Mouse (Mus musculus) CD4-positive, CD25-positive, alpha-beta regulatory T cell, adult 4 months (primary cell): ENCODE measurements around the gene Gtsf1l. TPM values are rescaled to one million over a fixed set of nuclear protein-coding genes. Genes with fewer than 3 reads are reported as not detected.
A peak's percentile ranks its signal among the peaks of the same experiment; 100 is the strongest.

ENCODE experiments used
- ATAC-seq: one replicate; pipeline ENCODE4 v1.8.0; 2017
- polyA plus RNA-seq, 2 experiments: library from polyadenylated mRNA; unstranded; fragments of 100-300 nt; shearing (Covaris generic); gene quantifications; one replicate each; pipeline ENCODE4 v1.2.1; 2017

Gtsf1l gene
- polyA plus RNA-seq = not detected

DNA sequence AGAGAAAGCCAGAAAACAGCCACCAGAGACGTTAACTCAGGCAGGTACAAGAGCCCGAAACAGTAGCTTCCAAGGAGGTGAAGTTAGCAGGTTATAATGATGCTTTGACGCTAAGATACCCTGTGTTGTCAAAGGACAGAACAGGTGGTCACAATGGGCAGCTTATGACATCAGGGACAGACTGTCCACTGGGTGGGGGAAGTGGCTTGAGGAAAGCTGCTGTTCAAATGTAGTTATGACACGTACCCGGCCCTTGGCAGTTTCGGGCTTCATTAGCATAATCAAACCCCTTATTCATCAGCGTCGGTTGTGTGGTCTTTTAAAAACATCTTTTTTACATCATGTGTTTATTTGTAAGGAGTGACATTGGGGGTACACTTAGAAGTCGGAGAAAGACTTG, at the start of gene Gtsf1l:
TSS of gene Gtsf1l (minus strand) at position 128 of the 400 bp plus-strand sequence.
- ATAC-seq = no peak

DNA sequence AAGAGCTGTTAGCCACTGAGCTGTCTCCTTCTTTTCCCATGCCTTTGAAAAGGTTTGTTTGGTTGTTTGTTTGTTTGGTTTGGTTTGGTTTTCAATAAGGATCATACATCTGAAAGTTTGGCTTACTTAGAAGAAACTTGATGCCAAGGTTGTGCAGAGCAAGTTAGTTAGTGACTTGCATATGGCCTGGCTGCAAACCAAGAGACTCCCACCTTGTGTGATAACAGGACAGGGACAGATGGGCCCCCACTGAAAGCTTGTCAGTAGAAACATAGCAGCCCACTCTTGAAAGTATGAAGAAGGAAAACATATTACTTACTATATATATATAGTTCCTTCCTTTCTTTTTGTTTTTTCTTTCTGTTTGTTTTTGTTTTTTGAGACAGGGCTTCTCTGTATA, 49.3 kb upstream of the Gtsf1l start:
- ATAC-seq = no peak

DNA sequence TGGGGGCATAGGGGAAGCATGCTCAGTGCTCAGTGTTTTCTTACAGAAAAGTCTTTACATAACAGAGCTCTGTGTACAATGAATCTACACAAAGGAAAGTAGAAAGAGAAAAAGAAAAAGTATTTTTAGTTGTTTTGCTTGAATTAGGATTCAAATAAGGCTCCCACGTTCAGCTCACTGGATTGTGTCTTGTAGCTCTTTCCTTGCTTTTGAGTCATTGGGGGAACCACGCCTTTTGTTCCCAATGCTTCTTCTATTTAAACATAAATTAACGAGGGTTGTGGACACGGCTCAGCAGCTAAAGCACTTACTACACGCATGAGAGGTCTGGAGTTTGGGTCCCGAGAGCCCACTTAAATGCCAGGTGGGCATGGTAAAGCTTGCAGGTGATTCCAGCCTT, 48.3 kb upstream of the Gtsf1l start:
- ATAC-seq = no peak

DNA sequence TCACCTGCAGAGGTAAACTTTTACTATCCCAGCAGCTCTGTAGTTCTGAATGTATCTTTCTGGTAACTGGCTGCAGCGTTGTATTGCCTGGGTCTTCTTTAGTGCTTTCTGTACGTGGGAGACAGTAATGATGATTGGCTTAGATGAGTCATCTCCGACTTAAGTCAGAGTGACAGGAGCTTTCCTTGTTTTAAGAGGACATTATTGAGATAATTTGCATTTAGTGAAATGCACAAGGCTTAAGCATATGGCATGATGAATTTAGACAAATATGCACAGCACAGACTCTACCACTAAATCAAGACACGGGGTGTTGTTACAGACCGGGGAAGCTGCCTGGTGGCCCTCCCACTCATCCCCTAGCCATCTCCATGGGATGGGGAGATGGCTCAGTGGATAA, 44.7 kb upstream of the Gtsf1l start:
- no peak for ATAC-seq

DNA sequence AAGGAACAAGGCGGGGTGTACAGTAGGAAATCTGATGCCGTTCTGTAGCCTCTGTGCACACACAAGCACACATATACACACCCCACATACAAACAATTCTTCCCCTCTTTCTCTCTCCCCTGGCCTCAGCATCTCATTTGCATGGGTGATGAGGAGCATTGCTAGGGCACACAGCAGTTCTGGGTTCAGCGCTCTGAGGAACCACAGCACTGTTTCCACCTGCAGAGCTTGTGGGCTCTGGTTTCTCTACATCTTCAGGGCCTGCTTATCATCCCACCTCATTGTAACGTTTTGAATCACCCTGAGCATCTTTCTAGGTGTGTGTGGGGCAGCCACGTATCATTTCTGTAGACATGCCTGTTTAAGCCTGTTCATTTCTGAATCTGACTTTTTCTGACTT, 43.2 kb upstream of the Gtsf1l start:
- peak; percentile 72 for ATAC-seq

DNA sequence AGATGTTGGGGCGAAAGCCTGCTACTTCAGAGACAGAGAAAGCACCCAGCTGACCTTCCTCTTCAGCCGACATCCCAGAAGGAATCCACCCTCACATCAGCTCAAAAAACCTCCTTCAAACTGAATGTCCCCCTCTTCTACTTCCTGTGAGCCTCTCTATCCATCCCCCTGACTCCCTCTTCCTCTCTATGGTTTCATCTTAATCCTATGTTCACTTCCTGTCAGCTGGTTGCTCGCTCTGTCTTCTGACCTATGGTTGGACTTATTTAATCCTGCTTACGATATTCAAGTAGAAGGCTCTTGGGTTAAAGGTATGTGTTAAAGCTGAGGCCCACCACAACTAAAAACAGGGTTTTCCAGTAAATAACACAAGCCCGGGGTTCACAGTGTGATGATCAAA, 35.8 kb upstream of the Gtsf1l start:
- peak; percentile 56 for ATAC-seq

DNA sequence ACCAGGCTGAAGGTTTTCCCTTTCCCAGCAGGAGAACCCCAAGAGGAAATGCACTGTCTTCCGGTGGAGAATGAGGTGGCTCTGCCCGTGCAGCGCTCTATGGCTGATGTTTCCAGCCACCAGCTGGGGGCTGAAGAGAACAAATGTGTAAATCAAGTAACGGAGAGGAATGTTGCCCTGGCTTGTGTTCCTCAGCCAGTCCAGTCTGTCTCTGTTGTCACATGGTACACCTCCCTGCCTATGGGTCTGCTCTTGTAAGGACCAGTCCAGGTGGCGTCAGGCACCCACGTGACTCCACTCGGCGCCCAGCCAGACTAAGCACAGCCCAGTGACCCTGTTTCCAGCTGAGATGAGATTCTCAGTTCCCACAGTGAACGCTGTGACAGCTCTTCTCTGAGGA, 34.7 kb upstream of the Gtsf1l start:
- peak; percentile 28 for ATAC-seq

DNA sequence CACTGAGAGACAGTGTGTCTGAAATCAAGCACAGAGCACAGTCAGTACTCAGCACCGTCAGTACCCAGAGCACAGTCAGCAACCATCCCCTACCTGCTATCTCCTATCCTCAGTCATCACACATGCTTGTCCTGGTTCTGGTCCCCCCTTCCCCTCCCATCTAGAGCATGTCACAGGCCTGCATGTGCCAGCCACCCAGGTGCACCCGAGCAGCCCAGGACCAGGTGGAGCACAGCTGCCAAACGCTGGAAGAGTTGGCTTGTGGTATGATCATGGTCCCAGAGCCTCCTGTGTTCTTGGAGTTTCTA, 33.7 kb upstream of the Gtsf1l start:
- peak; percentile 71 for ATAC-seq

DNA sequence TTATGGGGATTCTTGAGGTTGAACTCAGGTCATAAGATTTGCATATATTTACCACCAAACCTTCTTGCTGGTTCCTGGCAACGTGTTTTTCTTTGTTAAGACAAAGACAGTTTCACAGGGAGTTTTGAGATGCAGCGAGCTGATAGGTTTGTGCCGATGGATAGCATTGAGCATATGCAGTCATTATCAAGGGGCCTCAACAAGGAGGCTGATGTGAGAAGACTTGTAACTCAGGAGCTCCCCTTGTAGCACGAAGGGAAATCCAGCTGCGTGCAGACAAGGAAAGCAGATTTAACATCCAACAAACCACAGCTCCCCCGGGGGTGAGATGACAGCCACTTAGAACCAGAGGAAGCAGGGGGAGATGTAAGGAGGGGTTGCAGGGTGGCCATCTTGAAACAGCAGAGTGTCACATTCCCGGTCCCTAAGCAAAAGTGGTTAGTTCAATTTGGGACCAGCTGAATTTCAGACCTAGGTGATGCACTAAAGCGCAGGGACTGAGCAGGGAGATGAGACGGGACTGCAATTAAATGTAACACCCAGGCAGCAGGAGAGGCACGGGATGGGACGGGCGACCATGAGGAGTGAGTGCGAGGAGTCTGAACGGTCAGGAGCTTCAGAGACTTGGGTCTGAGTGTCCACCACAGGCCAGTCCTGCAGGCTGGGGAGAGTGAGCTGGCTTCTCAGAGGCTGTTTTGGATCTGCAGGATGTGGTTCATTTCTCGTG, 33.1 kb upstream of the Gtsf1l start:
- ATAC-seq = peak; percentile 44

DNA sequence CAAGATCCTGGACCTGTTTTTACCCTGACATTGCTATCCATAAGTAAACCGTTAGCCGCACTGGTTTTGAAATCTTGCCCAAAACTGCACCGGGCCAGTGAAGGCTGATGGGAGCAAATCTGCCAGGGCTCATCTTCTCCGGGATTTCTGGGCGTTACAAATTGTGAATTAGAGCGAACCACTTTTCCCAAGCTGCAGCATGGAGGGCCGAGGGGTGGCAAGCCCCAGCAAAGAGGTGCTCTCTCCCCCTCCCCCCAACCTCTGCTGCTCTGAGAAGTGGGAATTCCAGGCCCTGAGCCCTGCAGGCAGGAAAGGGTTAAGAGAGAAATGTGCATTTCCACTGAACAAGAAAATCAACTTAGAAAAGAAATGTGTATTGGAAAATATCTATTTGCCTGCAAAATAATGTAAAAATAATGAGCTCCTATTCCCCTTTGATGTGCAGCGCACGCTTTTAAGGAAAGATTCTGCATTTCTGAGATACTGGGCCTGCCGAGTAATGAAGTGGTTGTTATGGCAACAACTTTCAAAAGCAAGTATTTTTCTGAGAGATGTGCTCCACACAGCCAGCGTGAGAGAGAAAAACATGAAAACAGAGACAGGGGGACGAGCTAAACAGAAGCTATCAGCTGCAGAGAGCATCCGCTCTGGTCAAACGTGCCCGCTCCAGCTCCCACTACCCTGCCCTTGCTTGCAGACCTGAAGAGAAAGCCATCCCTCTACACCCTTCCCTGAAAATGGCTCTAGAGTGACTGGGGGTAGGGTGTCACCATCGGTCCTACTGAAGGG, 24.0 kb upstream of the Gtsf1l start:
- ATAC-seq = peak; percentile 60

DNA sequence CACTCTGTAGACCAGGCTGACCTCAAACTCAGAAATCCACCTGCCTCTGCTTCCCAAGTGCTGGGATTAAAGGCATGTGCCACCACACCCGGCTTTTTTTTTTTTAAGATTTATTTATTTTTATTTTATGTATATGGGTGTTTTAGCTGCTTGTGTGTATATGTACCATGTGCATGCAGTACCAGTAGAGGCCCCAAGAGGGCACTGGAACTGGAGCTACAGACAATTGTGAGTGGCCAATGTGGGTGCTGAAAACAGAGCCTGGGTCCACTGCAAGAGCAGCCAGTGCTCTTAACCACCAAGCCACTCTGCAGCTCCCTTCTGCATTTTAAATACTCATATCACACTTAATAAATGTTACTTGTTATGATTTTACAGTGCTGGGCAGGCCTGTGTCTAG, 23.1 kb upstream of the Gtsf1l start:
- ATAC-seq = no peak

DNA sequence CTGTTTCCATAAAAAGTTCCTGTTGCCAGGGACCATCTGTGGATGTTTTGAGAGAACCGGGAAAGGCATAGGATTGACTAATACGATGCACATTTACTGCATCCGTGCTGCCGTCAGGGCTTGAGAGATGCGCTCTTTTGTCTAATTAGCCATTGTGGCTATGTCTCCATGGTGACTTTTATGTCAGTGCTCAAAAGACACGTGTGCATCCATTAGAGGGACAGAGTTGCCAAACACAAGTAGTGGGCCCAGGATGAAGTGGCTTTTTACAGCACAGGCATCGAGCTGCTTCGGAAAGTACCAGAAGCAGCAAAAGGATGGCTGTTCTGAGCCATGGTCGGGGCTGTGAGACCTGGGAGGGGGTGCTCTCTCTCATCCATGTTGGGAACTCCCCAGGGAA, 20.7 kb upstream of the Gtsf1l start:
- no peak for ATAC-seq

DNA sequence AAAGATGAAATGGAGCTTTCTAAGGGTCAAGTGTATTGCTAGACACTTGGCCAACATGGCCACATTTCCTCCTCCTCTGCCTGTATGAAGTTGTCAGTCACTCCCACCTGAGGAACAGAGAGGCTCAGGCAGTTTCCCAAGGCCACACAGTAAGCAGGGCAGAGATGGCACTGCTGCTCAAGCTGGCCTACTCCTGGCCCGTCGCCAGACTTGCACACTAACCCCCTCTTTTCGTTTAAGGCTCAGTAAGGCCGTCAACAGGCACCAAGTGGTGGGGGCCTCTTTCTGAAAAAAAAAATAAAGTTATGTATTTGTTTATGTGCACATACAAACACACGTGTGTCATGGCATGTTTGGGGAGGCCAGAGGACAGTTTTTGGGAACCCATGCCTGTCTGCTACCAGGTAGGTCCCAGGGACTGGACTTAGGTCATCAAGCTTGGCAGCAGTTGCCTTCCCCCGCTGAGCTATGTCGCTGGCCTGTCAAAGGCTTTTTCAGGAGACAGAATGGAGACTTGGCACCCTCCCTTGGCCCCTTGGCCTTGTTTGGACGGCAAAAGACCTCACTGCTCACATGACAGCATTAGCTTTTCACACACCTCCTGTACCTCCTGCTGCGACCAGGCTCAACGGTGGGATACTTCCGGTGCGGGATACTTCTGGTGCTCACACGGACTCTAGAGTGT, 16.6 kb upstream of the Gtsf1l start:
- no peak for ATAC-seq

DNA sequence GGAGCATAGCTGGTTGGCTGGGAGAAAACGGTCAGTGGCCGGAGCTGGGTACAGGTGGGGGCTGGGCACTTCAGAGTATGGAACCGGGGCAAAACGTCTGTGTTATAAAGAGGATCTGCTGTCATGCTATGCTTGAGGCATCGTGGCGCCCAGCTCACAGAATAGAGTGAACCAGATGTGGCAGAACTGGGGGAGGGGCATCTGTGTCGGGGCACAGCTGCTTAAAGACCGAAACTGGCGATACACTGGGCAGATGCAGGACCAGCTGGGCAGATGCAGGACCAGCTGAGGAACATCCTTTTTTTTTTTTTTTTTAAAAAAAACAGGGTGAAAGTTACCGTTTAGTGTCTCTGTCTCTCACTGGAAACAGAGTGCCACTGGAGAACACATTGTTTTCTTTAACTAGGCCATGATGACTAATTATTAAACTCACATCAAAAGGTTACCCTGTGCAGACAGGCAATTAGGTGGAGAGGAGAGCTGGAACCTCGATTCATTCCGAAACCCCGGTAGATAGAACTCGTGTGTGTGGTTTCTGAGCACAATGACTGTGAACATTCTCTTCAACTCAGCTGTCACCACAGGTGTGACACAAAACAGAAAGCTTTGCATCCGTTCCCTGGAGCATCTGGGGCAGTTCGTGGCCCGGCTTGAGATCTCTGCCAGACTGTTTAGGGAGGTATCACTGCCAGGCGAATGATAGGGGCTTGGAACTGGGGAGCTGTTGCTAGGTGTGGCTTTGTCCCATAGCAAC, 15.4 kb upstream of the Gtsf1l start:
- ATAC-seq = peak; percentile 95

DNA sequence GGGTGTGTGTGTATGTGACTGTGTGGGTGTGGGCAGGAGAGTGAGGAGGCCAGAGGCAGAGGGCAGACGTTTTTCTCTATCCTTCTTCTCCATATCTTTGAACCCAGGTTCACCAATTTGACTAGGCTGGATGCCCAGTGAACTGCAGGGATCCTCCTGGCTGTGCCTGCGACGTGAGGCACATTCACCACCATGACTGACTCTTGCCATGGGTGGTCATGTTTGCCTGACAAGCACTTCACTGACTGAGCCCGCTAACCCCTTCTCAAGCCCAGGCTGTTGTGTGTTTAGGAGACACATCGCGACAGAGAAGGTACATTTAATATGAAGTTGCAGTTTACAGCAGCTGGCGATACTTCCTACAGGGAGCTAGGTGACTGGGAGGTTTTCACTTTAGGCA, 14.6 kb upstream of the Gtsf1l start:
- no peak for ATAC-seq

DNA sequence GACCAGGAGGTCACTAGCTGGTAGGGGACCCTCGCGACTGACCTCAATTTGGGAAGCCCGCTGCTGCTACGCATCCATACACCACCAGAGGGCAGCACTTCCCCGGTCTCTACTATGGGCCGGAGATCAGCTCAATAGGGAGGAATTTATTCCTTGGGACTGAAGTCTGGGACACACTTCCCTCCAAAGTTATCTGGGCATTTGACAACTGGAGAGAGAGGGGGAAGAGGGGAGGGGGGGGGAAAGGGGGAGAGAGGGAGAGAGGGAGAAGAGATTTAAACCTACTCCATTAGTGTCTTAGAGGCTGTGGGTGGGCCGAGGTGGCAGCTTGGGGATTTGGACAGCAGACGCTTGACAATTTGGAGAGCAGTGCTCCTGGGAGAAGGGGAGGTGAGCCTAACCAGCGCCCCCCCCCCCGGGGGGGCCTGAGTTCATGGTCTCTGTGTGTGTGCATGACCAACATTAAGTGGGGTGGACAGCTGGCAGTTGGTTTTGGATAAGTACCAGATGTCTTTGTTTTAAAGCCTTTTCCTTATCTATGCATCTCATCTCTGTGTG, 14.1 kb upstream of the Gtsf1l start:
- ATAC-seq = no peak

DNA sequence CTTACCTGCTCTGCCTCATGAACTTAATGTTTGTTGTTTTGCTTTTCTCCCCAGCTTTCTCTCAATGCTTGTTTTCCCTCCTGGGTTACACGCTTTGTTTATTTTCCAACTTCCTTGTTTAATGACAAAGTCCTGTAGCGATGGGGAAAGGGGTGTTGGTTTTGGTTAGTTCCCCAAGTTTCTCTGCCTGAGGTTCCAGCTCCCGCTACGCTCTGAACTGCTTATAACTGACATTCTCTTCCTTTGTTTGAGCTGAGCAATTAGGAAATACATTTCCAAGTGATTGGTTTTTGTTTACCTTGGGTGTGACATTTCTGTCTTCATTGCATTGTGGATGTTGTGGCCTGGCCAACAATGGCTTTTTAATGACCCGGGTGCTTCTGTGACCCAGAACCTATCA, 12.9 kb upstream of the Gtsf1l start:
- ATAC-seq = no peak

DNA sequence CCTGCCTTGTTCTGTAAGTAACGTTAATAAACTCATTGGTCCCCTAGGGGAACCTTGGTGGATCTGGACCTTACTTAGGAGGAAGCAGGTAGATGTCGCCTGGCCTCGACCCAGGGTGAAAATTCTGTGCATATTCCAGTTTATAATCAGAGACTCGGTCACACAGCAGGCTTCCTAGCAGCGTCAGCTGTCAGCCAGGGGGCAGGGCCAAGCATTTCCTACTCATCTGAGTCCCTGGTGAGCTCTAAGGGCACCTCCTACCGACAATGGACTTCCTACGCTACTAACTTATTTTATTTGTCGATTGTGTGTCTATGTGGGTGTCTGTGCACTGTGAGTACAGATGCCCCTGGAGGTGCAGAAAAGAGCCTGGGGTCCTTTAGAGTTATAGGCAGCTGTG, 12.3 kb upstream of the Gtsf1l start:
- ATAC-seq = no peak

DNA sequence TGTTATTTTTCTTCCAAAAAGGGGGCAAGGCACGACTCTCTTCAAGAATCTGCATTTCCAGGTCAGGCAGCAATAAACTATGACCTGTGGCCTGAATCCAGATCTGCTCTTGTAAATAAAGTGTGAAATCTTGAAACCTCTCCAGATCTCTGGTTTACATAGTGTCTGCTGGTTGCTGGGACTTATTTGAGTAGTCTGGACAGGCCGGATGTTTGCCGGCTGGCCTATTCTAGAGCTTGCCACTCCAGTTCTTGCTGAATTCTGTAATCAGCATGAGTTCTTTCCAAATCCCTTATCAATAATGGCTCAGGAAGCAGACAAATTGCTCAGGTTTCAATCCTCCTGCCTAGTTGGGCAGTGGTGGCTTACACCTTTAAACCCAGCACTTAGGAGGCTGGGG, 8.1 kb upstream of the Gtsf1l start:
- no peak for ATAC-seq

DNA sequence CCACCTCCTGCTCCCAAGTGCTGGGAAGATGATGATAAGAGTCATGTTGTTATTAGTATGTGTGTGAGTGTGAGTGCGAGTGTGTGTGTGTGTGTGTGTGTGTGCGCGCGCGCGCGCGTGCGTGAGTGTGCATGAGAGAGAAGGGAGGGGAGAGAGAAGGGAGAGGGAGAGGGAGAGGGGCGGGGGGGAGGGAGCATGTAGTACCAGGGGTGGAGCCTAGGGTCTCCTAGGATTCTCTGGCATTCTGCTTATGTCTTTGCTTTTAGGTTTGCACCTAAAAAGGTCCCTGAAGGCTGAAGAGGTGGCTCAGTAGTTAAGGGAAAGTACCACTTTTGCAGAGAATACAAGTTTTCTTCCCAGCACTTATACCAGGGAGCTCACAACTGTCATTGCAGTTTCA, 7.3 kb upstream of the Gtsf1l start:
- no peak for ATAC-seq

DNA sequence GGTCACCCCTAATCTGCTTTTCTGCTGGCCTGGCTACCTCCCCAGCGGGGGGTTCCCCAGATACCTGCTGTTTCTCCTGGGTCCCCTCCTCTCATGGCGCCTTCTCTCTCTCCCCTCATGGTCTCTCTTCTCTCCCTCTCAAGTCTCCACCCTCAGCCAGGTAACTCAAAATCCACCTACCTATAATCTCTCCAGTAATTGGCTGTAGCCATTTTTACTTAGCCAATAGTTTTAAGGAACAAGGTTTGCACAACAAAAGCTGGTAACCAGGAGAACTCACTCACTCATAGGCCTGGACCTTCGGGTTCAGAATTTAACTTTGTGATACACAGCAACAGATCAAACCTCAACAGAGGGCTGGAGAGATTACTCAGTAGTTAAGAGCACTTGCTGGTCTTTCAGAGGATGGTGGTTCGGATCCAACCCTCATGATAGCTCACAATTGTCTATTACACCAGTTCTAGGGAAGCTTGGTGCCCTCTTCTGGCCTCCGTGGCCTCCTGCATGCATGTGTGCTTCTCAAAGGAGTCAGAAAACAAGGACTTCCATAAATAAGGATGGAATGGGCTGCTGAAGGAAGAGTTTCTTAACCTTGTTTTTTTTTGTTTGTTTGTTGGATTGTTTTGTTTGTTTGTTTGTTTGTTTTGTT, 1.9 kb upstream of the Gtsf1l start:
- ATAC-seq = no peak

DNA sequence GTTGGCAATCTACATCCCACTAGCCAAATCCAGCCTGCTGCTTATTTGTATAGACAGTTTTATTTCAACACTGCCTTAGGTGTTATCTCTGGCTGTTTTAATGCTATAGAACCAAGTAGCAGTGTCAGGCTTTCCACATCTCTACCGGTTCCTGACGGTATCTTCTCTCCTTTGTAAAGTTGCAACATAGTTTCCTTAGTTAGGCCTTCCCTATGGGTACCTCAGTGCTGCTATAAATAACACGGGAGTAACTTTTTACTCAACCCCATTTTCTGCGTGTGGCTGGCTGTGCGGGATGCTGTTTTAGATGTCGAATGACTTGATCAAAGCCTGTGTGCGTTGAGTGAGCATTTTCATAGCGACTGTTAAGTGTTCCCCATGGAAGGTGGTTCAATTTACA, 1.1 kb downstream of the Gtsf1l start:
- ATAC-seq = no peak
